In the genomic region with DNA sequence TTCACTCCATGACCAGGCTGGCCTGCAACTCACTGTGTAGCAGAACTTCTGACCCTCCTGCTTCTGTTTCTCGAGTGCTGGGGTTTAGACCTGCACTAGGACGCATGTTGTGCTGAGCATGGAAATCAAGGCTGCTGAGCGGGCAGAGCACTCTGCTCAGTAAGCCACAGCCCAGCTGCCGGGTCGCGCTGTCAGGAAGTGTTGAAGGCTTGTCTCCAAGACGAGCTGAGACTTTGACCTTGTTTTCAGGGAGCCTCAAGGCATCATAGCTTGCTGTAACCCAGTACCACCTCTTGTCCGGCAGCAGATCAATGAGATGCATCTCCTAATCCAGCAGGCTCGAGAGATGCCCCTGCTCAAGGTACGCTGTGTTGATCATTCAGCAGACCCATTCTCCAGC, we compare ENCODE assay signal across 9 mouse cellular contexts. TPM values are rescaled to one million over a fixed set of nuclear protein-coding genes. Genes with fewer than 3 reads are reported as not detected.
ATAC-seq and TF ChIP-seq lines count a peak whose summit lies in the region.
"Had no signal": no experiment of that assay in that cellular context is flagged by ENCODE, and none has a peak within 500 bp of the region (broad histone marks: within the 10 kb centered on the region; RNA-seq: fewer than 3 reads in every experiment).

No protein-coding gene starts in this region.

- H3K9me3 ChIP-seq in intestine, embryonic 15.5 days = no peaks in the 10 kb centered on the region
- no peaks in the 10 kb centered on the region for H3K9me3 ChIP-seq in intestine, postnatal 0 days (ENCODE audit: control insufficient read depth)
- H3K9me3 ChIP-seq in intestine, embryonic 16.5 days (ENCODE audit: control insufficient read depth, low read length) = no peaks in the 10 kb centered on the region
- no peaks in the 10 kb centered on the region for H3K9me3 ChIP-seq in kidney, embryonic 16.5 days (ENCODE audit: low read length)
- H3K9me3 ChIP-seq: G1E had no signal

- TF ChIP-seq CTCF in intestine, postnatal 0 days (IDR thresholded peaks at IDR 0.05; ENCODE audit: low read depth) = no peak

- no peak overlapping the region for H3K27ac ChIP-seq in intestine, embryonic 15.5 days
- H3K27ac ChIP-seq in intestine, postnatal 0 days (ENCODE audit: low read depth, low read length) = no peak overlapping the region
- no peak overlapping the region for H3K27ac ChIP-seq in intestine, embryonic 16.5 days (ENCODE audit: low read length)
- H3K27ac ChIP-seq in kidney, embryonic 16.5 days (ENCODE audit: low read length) = no peak overlapping the region

- peaks cover 61% of the 10 kb centered on the region for H3K36me3 ChIP-seq in intestine, embryonic 15.5 days
- peaks cover 93% of the 10 kb centered on the region for H3K36me3 ChIP-seq in intestine, postnatal 0 days (ENCODE audit: control insufficient read depth, insufficient read depth)
- peaks cover 45% of the 10 kb centered on the region for H3K36me3 ChIP-seq in intestine, embryonic 16.5 days (ENCODE audit: control insufficient read depth, insufficient read depth, low read length)
- H3K36me3 ChIP-seq in kidney, embryonic 16.5 days (ENCODE audit: insufficient read depth, low read length) = peaks cover 94% of the 10 kb centered on the region

- no peak overlapping the region for H3K4me3 ChIP-seq in intestine, embryonic 15.5 days (replicated peaks)
- no peak overlapping the region for H3K4me3 ChIP-seq in intestine, postnatal 0 days (ENCODE audit: low read depth, low read length)
- no peak overlapping the region for H3K4me3 ChIP-seq in intestine, embryonic 16.5 days (ENCODE audit: low read length)
- no peak overlapping the region for H3K4me3 ChIP-seq in kidney, embryonic 16.5 days (ENCODE audit: low read length)

- H3K4me1 ChIP-seq in intestine, embryonic 15.5 days (replicated peaks) = peaks cover 3% of the 10 kb centered on the region; the same call in 1 of the 2 replicates
- H3K4me1 ChIP-seq in intestine, postnatal 0 days (replicated peaks; ENCODE audit: control insufficient read depth, insufficient read depth, low read length) = no peaks in the 10 kb centered on the region
- no peaks in the 10 kb centered on the region; the same call in 1 of the 2 replicates for H3K4me1 ChIP-seq in intestine, embryonic 16.5 days (ENCODE audit: control insufficient read depth, insufficient read depth, low read length)
- H3K4me1 ChIP-seq in kidney, embryonic 16.5 days (ENCODE audit: insufficient read depth, low read length) = no peaks in the 10 kb centered on the region

- ATAC-seq in intestine, embryonic 15.5 days = peak; percentile 61
- ATAC-seq in intestine, postnatal 0 days = no peak; the same call in 1 of the 2 replicates
- peak; percentile 60 for ATAC-seq in intestine, embryonic 16.5 days
- ATAC-seq in kidney, embryonic 16.5 days (ENCODE audit: low FRiP score, low TSS enrichment) = no peak
- ATAC-seq: activated CD4-positive, CD25-positive, alpha-beta regulatory T cell, adult 4 months; CD4-positive, CD25-positive, alpha-beta regulatory T cell, adult 4 months; Patski had no signal

- 78% methylated on average over 10 of the region's 10 CpGs for WGBS in intestine, embryonic 15.5 days
- 55% methylated on average over 10 of the region's 10 CpGs for WGBS in intestine, postnatal 0 days
- WGBS in intestine, embryonic 16.5 days = 74% methylated on average over 10 of the region's 10 CpGs
- 92% methylated on average over 10 of the region's 10 CpGs for WGBS in kidney, embryonic 16.5 days

- H3K9ac ChIP-seq in intestine, embryonic 15.5 days = no peak overlapping the region
- no peak overlapping the region for H3K9ac ChIP-seq in intestine, postnatal 0 days (ENCODE audit: low read depth, low read length)
- no peak overlapping the region for H3K9ac ChIP-seq in intestine, embryonic 16.5 days (ENCODE audit: low read depth, low read length)
- H3K9ac ChIP-seq in kidney, embryonic 16.5 days (replicated peaks; ENCODE audit: low read length) = no peak overlapping the region

- no peaks in the 10 kb centered on the region for H3K27me3 ChIP-seq in intestine, embryonic 15.5 days (replicated peaks)
- H3K27me3 ChIP-seq in intestine, postnatal 0 days (replicated peaks; ENCODE audit: control insufficient read depth, insufficient read depth, low read length) = no peaks in the 10 kb centered on the region
- no peaks in the 10 kb centered on the region for H3K27me3 ChIP-seq in intestine, embryonic 16.5 days (replicated peaks; ENCODE audit: control insufficient read depth, insufficient read depth, low read length)
- H3K27me3 ChIP-seq in kidney, embryonic 16.5 days (ENCODE audit: insufficient read depth, low read length) = no peaks in the 10 kb centered on the region
- H3K27me3 ChIP-seq: CH12.LX, Patski had no signal

- no peak overlapping the region for H3K4me2 ChIP-seq in intestine, embryonic 15.5 days (replicated peaks)
- no peak overlapping the region for H3K4me2 ChIP-seq in intestine, postnatal 0 days (replicated peaks; ENCODE audit: low read depth)
- H3K4me2 ChIP-seq in intestine, embryonic 16.5 days (ENCODE audit: low read depth, low read length) = no peak overlapping the region
- no peak overlapping the region for H3K4me2 ChIP-seq in kidney, embryonic 16.5 days (replicated peaks; ENCODE audit: low read depth, low read length)

RNA-seq across cellular contexts. Expression of a gene that starts 11.9 kb away (rescaled TPM):
- 73.4 and 74.4 TPM in 2 replicates for polyA plus RNA-seq in intestine, embryonic 15.5 days (2015; fragmentation: Nextera tagmentation; extraction: Ambion mirVana)
- polyA plus RNA-seq in intestine, postnatal 0 days (2015; fragmentation: Nextera tagmentation; extraction: Ambion mirVana) = 21.1 and 22.4 TPM in 2 replicates
- polyA plus RNA-seq in intestine, embryonic 16.5 days (2015; fragmentation: Nextera tagmentation; extraction: Ambion mirVana) = 67.3 and 72.0 TPM in 2 replicates
- polyA plus RNA-seq in kidney, embryonic 16.5 days (2015; fragmentation: Nextera tagmentation; extraction: Ambion mirVana) = 95.2 and 99.9 TPM in 2 replicates

RNA-seq across cellular contexts. Expression of a gene that starts 21.2 kb away (rescaled TPM):
- polyA plus RNA-seq in intestine, embryonic 15.5 days (2015; fragmentation: Nextera tagmentation; extraction: Ambion mirVana) = 207 and 224 TPM in 2 replicates
- 49.3 and 50.5 TPM in 2 replicates for polyA plus RNA-seq in intestine, postnatal 0 days (2015; fragmentation: Nextera tagmentation; extraction: Ambion mirVana)
- polyA plus RNA-seq in intestine, embryonic 16.5 days (2015; fragmentation: Nextera tagmentation; extraction: Ambion mirVana) = 155 and 170 TPM in 2 replicates
- 187 and 188 TPM in 2 replicates for polyA plus RNA-seq in kidney, embryonic 16.5 days (2015; fragmentation: Nextera tagmentation; extraction: Ambion mirVana)

RNA-seq across cellular contexts. Expression of a gene that starts 32.2 kb away (rescaled TPM):
- 0.33 and 0.95 TPM in 2 replicates for polyA plus RNA-seq in intestine, embryonic 15.5 days (2015; fragmentation: Nextera tagmentation; extraction: Ambion mirVana)
- polyA plus RNA-seq in intestine, postnatal 0 days (2015; fragmentation: Nextera tagmentation; extraction: Ambion mirVana) = not detected in 2 replicates
- polyA plus RNA-seq in intestine, embryonic 16.5 days (2015; fragmentation: Nextera tagmentation; extraction: Ambion mirVana) = 0.29 and 0.84 TPM in 2 replicates
- 0.27 and 0.52 TPM in 2 replicates for polyA plus RNA-seq in kidney, embryonic 16.5 days (2015; fragmentation: Nextera tagmentation; extraction: Ambion mirVana)
- polyA plus RNA-seq: activated CD4-positive, CD25-positive, alpha-beta regulatory T cell, adult 4 months had no signal

RNA-seq across cellular contexts. Expression of a gene that starts 56.7 kb away (rescaled TPM):
- 272 and 318 TPM in 2 replicates for polyA plus RNA-seq in intestine, embryonic 15.5 days (2015; fragmentation: Nextera tagmentation; extraction: Ambion mirVana)
- polyA plus RNA-seq in intestine, postnatal 0 days (2015; fragmentation: Nextera tagmentation; extraction: Ambion mirVana) = 113 and 124 TPM in 2 replicates
- 230 and 259 TPM in 2 replicates for polyA plus RNA-seq in intestine, embryonic 16.5 days (2015; fragmentation: Nextera tagmentation; extraction: Ambion mirVana)
- 337 and 369 TPM in 2 replicates for polyA plus RNA-seq in kidney, embryonic 16.5 days (2015; fragmentation: Nextera tagmentation; extraction: Ambion mirVana)

Comparison
In these comparisons a context has a peak if more than half of its experiments do, and no peak if none do; other contexts are left out.
1. ATAC-seq: peak in intestine, embryonic 15.5 days (single experiment) and intestine, embryonic 16.5 days (single experiment); none in intestine, postnatal 0 days (single experiment) and kidney, embryonic 16.5 days (single experiment).